Mouse (Mus musculus) embryo, embryonic 10 days (tissue): Measurements from ENCODE around the gene Notch1.

Experiments used
- DNase-seq: peaks from one replicate; pipeline ENCODE4 v3.0.0-alpha.2; 2015; ENCODE audit warnings: low spot score

Notch1 gene

DNA sequence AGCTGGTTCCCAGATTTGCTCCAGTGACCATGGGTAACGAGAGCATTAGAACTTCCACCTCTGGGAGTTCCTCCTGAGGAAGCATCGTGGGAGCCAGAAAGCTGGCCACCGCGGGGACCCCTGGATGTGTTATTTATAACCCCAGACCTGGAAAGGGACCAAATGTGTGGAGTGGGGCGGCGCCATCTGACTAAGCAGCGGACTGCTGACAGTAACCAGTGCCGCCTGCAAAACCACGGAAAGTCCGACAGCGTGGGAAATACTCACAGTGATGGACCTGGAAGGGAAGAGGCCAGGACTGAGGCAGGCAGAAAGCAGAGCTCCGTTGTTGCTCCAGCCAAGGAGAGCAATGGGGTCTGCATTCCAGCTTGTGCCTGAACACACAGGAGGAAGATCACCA is at the start of gene Notch1:
Notch1 (minus strand) TSS at position 389 of the 400 bp plus-strand sequence.
- DNase-seq: peak; percentile 45

GRCm38 (mm10) chr2:26566221-26566620 is 49.8 kb upstream of the Notch1 start:
- DNase-seq: peak; percentile 79

GRCm38 (mm10) chr2:26561351-26562016 is 45.0 kb upstream of the Notch1 start:
- peak; percentile 89 for DNase-seq

- DNase-seq: no peak
Measured at GRCm38 (mm10) chr2:26560506-26560905, 44.0 kb upstream of the Notch1 start.

DNA sequence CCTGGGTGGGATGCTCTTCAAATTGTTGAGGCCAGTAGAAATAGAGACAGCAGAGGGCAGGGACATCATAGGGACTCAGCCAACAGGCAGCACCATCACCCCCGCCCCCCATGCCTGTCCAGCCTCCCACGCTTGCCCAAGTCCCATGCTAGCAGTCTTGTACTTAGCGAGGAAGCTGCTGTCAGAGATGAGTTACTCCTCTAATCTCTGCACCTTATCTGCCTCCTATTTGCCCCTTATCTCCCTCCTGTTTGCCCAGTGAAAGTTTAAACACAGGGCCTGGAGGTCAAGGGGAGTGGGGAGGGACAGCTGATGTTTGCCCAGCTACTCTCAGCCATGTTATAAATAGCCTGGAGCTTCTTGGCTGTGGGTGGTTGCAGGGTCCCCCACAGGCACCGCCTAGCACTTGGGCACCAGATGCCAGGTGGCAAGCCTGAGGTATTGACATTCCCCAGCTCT is 40.1 kb upstream of the Notch1 start:
- DNase-seq: no peak

GRCm38 (mm10) chr2:26555076-26555475 is 38.6 kb upstream of the Notch1 start:
- no peak for DNase-seq

- DNase-seq: no peak
Measured at GRCm38 (mm10) chr2:26553904-26554303, 37.4 kb upstream of the Notch1 start.

- DNase-seq: no peak
Measured at GRCm38 (mm10) chr2:26552066-26552465, 35.6 kb upstream of the Notch1 start.

DNA sequence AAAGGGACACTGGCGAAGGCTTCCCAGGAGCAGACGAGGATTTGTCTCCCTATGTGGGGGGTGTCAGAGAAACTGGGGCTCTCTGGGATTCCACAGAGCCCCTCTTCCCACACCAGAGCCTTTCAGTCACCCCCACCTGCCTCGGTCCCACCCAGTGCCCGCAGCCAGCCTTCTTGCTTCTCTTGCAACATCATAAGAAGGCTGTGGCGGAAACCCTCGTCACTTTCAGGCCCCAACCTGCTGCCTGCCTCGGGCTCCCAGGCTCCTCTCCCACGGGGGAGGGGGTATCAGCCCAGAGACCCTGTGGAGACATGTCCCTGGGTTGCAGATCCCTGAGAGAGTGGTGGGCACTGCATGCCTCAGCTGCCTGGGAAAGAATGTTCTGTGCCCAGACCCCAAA is 35.0 kb upstream of the Notch1 start:
- DNase-seq: no peak

GRCm38 (mm10) chr2:26550777-26551176 is 34.3 kb upstream of the Notch1 start:
- no peak for DNase-seq

GRCm38 (mm10) chr2:26550205-26550604 is 33.7 kb upstream of the Notch1 start:
- DNase-seq: no peak

GRCm38 (mm10) chr2:26549801-26550200 is 33.3 kb upstream of the Notch1 start:
- DNase-seq: no peak

DNA sequence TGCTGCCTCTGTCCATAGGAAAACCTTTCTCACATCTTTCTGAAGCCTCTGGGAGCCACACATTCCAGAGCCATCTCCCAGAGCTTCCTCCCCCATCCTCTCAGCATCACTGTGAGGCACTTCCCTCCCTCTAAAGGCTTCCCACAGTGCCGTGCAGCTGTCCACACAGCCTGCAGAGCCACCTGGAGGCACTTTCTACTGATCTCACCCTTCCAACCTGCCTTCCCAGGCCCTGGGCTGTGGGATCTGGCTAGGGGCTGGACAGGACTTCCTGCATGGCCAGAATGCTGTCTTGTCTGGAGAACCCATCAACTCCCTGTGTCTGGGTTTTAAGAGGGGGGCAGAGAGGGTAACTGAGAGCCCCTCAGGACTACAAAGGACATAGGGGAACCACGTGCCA is 31.0 kb upstream of the Notch1 start:
- DNase-seq: peak; percentile 69

GRCm38 (mm10) chr2:26544265-26544664 is 27.8 kb upstream of the Notch1 start:
- DNase-seq: no peak

- DNase-seq: no peak
Measured at GRCm38 (mm10) chr2:26543768-26544167, 27.3 kb upstream of the Notch1 start.

DNA sequence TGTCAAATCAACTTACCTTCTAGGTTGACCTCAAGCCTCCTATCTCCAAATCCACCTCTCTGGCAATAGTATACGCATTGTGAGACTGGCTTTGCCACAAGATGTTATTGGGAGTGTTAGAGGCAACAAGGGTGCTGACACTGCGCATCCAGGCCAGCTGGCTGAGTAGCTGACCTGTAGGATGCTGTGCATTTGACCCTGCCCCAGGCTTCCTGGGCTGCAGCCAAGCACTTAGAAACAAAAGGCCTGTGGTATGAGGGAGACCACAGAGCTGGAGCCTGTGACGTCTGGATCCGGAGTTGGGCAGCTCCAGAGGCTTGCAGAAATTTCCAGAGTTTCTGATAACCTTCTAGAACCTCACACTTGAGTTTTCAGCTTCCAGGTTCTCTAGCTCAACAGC is 26.7 kb upstream of the Notch1 start:
- no peak for DNase-seq

DNA sequence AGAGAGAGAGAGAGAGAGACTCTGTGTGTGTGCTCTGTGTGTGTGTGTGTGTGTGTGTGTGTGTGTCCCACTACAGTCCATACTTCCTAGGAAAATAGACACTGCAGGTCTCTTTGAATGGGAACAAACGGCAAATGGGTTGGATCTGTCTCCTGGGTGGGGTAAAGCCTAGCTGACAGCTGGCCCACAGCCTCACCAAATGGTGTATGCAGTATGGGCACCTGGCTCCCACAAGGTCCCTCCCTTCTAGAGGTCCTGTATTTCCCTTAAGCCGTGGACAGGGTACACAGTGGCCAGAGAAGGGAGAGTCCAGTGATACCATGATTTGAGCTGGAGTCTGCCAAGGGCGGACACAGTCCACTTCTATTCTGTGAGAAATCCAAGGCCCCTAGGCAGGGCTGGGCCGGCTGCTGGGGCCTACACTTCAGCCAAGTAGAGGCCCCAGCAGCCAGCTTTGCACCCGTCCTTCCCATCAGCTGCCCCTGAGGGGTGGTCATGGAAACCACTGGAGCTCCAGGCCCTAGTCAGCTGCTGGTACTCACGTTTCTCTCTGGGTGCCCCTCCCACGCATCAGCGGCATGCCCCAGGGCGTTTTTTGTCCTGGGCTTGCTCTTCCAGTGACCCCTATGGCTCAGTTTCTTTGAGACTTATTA is 24.9 kb upstream of the Notch1 start:
- peak; percentile 32 for DNase-seq

DNA sequence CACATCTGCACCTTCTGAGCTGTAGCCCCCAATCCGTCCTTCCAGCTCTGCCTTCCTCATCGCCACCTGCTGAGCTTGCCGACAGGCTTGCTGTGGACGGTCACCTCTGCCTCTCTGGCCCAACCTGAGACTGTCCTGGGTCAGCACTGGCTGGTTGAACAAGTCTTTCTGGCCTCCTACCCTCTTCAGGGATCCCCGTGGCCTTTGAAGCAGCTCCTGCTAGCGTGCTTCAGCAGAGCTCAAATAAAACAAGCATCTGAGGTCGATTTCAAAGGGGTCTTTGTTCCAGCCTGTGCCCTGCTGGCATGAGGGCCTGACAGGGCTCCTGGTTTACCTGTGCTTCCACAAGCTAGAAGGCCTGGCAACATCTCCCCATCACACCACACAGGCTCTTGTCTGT is 24.3 kb upstream of the Notch1 start:
- DNase-seq: no peak

- DNase-seq: no peak
Measured at GRCm38 (mm10) chr2:26539516-26539915, 23.1 kb upstream of the Notch1 start.

GRCm38 (mm10) chr2:26535517-26536045 is 19.1 kb upstream of the Notch1 start:
- peak; percentile 77 for DNase-seq

- DNase-seq: no peak
Measured at GRCm38 (mm10) chr2:26534616-26535015, 18.2 kb upstream of the Notch1 start.

DNA sequence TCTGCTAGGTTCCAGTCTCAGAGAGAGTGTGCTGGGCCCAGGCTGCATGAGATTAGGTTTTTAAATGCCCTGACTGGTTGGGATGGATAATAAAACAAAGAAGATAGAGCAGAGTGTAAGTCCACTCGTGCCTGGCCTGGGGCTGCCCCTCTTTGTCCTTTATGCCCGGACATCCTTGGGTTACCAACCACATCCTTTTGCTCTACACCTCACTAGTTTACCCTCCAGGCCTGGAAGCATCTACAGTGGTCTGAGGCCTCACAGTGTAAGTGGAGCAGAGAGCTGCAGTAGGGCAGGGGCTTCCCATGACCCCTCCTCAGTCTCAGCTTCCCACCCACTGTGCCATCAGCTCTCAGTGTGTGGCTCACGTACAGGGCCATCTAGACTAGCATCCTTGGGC is 17.7 kb upstream of the Notch1 start:
- DNase-seq: no peak

- no peak for DNase-seq
Measured at GRCm38 (mm10) chr2:26533249-26533648, 16.8 kb upstream of the Notch1 start.

GRCm38 (mm10) chr2:26531829-26532228 is 15.4 kb upstream of the Notch1 start:
- DNase-seq: no peak
